Mouse (Mus musculus) hindbrain, embryonic 14.5 days (tissue): ENCODE results near the gene Kif23. TPM values are rescaled to one million over a fixed set of nuclear protein-coding genes. Genes with fewer than 3 reads are reported as not detected.

Source experiments
- ATAC-seq: fragments of 200-750 bp; cut with Nextera tagmentation; 2 replicates; pipeline ENCODE4 v1.8.0; 2017; ENCODE audit warnings: moderate number of reproducible peaks, mild to moderate bottlenecking, moderate TSS enrichment, moderate library complexity; ENCODE audit not compliant: low FRiP score
- DNase-seq: peaks from one replicate; pipeline ENCODE4 v3.0.0-alpha.2; 2015; ENCODE audit warnings: low spot score
- H3K27ac ChIP-seq: fragments of 300-500 bp; sonication (generic); 2 replicates; pipeline ENCODE4 v1.5.1; 2014; ENCODE audit warnings: mild to moderate bottlenecking, moderate library complexity
- H3K27me3 ChIP-seq: fragments of 300-500 bp; sonication (generic); 2 replicates; pipeline ENCODE4 v1.6.1; 2014; ENCODE audit warnings: mild to moderate bottlenecking, low read length, mixed read lengths; ENCODE audit not compliant: control insufficient read depth, insufficient read depth
- H3K36me3 ChIP-seq: fragments of 300-500 bp; sonication (generic); replicated peaks from 2 replicates; pipeline ENCODE4 v1.6.1; 2014; ENCODE audit not compliant: control insufficient read depth, insufficient read depth
- H3K4me1 ChIP-seq: fragments of 300-500 bp; sonication (generic); replicated peaks from 2 replicates; pipeline ENCODE4 v1.6.1; 2014; ENCODE audit warnings: antibody characterized with exemption, low read length, mixed read lengths; ENCODE audit not compliant: control insufficient read depth, insufficient read depth
- H3K4me2 ChIP-seq: fragments of 300-500 bp; sonication (generic); replicated peaks from 2 replicates; pipeline ENCODE4 v1.6.1; 2014; ENCODE audit warnings: mild to moderate bottlenecking, moderate library complexity
- H3K4me3 ChIP-seq: fragments of 300-500 bp; sonication (generic); replicated peaks from 2 replicates; pipeline ENCODE4 v1.5.1; 2014; ENCODE audit warnings: mild to moderate bottlenecking, low read length
- H3K9ac ChIP-seq: fragments of 300-500 bp; sonication (generic); 2 replicates; pipeline ENCODE4 v1.6.1; 2014
- H3K9me3 ChIP-seq: fragments of 300-500 bp; sonication (generic); 2 replicates; pipeline ENCODE4 v1.6.1; 2016; ENCODE audit warnings: low read length; ENCODE audit not compliant: control insufficient read depth
- WGBS: fragments of 180-500 bp; shearing (Covaris S2); extraction: QIAGEN DNeasy Blood & Tissue Kit; methylation state at CpG from one replicate; pipeline ENCODE4 v1.1.7; 2014; 5-methylcytosine and 5-hydroxymethylcytosine counted together
- polyA plus RNA-seq: library from polyadenylated mRNA; unstranded; fragments of >200 nt; fragmentation: Nextera tagmentation; extraction: Ambion mirVana; gene quantifications from 2 replicates; pipeline ENCODE4 v1.2.1, GENCODE M21; 2014

Kif23 gene
- polyA plus RNA-seq, 1 experiment from 2014 or later: 14.3 TPM

- no peaks in the 10 kb centered on the region for H3K9me3 ChIP-seq
- ATAC-seq (no peak), DNase-seq (no peak)
- WGBS: 54% methylated on average over 7 of the region's 7 CpGs
- 0 out of 2 replicates have a peak, but pooled peaks cover 7% of the 10 kb centered on the region for H3K4me1 ChIP-seq
- H3K9ac ChIP-seq: no peak overlapping the region
- H3K36me3 ChIP-seq: no peaks in the 10 kb centered on the region
- H3K27ac ChIP-seq: no peak overlapping the region
- H3K27me3 ChIP-seq: no peaks in the 10 kb centered on the region
- H3K4me2 ChIP-seq: no peak overlapping the region
- no peak overlapping the region for H3K4me3 ChIP-seq
Measured at GRCm38 (mm10) chr9:61952241-61952640, 5.7 kb upstream of the Kif23 start.

GRCm38 (mm10) chr9:61947402-61948346 is 1.1 kb upstream of the Kif23 start:
- H3K27me3 ChIP-seq: no peaks in the 10 kb centered on the region
- 6% methylated on average over 24 of the region's 24 CpGs for WGBS
- no peak overlapping the region for H3K27ac ChIP-seq
- ATAC-seq: peak; percentile 85
- peak; percentile 91 for DNase-seq
- peak overlapping the region; percentile 100 for H3K4me2 ChIP-seq
- H3K4me3 ChIP-seq: peak overlapping the region; percentile 66
- no peaks in the 10 kb centered on the region for H3K36me3 ChIP-seq
- no peaks in the 10 kb centered on the region for H3K9me3 ChIP-seq
- peak overlapping the region; percentile 56 for H3K9ac ChIP-seq
- H3K4me1 ChIP-seq: 0 out of 2 replicates have a peak, but pooled peaks cover 12% of the 10 kb centered on the region

- peak overlapping the region; percentile 67 for H3K9ac ChIP-seq
- H3K4me1 ChIP-seq: 0 out of 2 replicates have a peak, but pooled peaks cover 12% of the 10 kb centered on the region
- under 1% methylated on average over 37 of the region's 38 CpGs for WGBS
- H3K4me3 ChIP-seq: peak overlapping the region; percentile 66
- DNase-seq (no peak), ATAC-seq (peak; percentile 82; the same call in 1 of the 2 replicates)
- no peak overlapping the region for H3K27ac ChIP-seq
- no peaks in the 10 kb centered on the region for H3K27me3 ChIP-seq
- no peaks in the 10 kb centered on the region for H3K9me3 ChIP-seq
- peak overlapping the region; percentile 100 for H3K4me2 ChIP-seq
- no peaks in the 10 kb centered on the region for H3K36me3 ChIP-seq
Measured at GRCm38 (mm10) chr9:61945973-61946611, 482 bp downstream of the Kif23 start.

- Histone ChIP-seq H3K27me3 (no peaks in the 10 kb centered on the region), H3K27ac (no peak overlapping the region), H3K9me3 (no peaks in the 10 kb centered on the region), H3K36me3 (no peaks in the 10 kb centered on the region; the same call in 1 of the 2 replicates), H3K4me2 (no peak overlapping the region), H3K4me1 (0 out of 2 replicates have a peak, but pooled peaks cover 3% of the 10 kb centered on the region), H3K4me3 (no peak overlapping the region), H3K9ac (no peak overlapping the region)
- no peak for DNase-seq
- 91% methylated on average over 3 of the region's 3 CpGs for WGBS
- no peak for ATAC-seq
Measured at GRCm38 (mm10) chr9:61941054-61941453, 5.5 kb downstream of the Kif23 start.

- no peak overlapping the region for H3K4me3 ChIP-seq
- H3K4me1 ChIP-seq: no peaks in the 10 kb centered on the region
- WGBS: 77% methylated on average over 2 of the region's 2 CpGs
- no peaks in the 10 kb centered on the region for H3K27me3 ChIP-seq
- H3K27ac ChIP-seq: no peak overlapping the region
- ATAC-seq (no peak), DNase-seq (no peak)
- H3K4me2 ChIP-seq: no peak overlapping the region
- H3K36me3 ChIP-seq: peaks cover 5% of the 10 kb centered on the region; the same call in 1 of the 2 replicates
- no peaks in the 10 kb centered on the region for H3K9me3 ChIP-seq
- no peak overlapping the region for H3K9ac ChIP-seq
Measured at GRCm38 (mm10) chr9:61933333-61933732, 13.2 kb downstream of the Kif23 start.

GRCm38 (mm10) chr9:61932009-61932408 is 14.6 kb downstream of the Kif23 start:
- WGBS: 99% methylated on average over 3 of the region's 3 CpGs
- DNase-seq: no peak
- no peak for ATAC-seq

GRCm38 (mm10) chr9:61925086-61925660 is 21.4 kb downstream of the Kif23 start:
- no peak overlapping the region for H3K9ac ChIP-seq
- H3K4me2 ChIP-seq: no peak overlapping the region
- DNase-seq: no peak
- H3K4me3 ChIP-seq: no peak overlapping the region
- no peaks in the 10 kb centered on the region for H3K27me3 ChIP-seq
- no peak overlapping the region for H3K27ac ChIP-seq
- H3K4me1 ChIP-seq: no peaks in the 10 kb centered on the region
- peaks cover 5% of the 10 kb centered on the region; the same call in 1 of the 2 replicates for H3K36me3 ChIP-seq
- ATAC-seq: no peak
- H3K9me3 ChIP-seq: no peaks in the 10 kb centered on the region
- 97% methylated on average over 10 of the region's 10 CpGs for WGBS

More at GRCm38 (mm10) chr9:61932009-61932408, 14.6 kb downstream of the Kif23 start:
- no peak overlapping the region for H3K4me2 ChIP-seq
- H3K4me3 ChIP-seq: no peak overlapping the region
- H3K27me3 ChIP-seq: no peaks in the 10 kb centered on the region
- no peaks in the 10 kb centered on the region for H3K9me3 ChIP-seq
- H3K4me1 ChIP-seq: no peaks in the 10 kb centered on the region
- H3K36me3 ChIP-seq: peaks cover 5% of the 10 kb centered on the region; the same call in 1 of the 2 replicates
- H3K9ac ChIP-seq: no peak overlapping the region
- no peak overlapping the region for H3K27ac ChIP-seq

- H3K9me3 ChIP-seq: no peaks in the 10 kb centered on the region
- H3K4me2 ChIP-seq: no peak overlapping the region
- H3K9ac ChIP-seq: no peak overlapping the region
- ATAC-seq (no peak), DNase-seq (no peak)
- H3K27ac ChIP-seq: no peak overlapping the region
- H3K27me3 ChIP-seq: no peaks in the 10 kb centered on the region
- H3K4me3 ChIP-seq: no peak overlapping the region
- WGBS: 96% methylated on average over 6 of the region's 6 CpGs
- no peaks in the 10 kb centered on the region for H3K4me1 ChIP-seq
- H3K36me3 ChIP-seq: no peaks in the 10 kb centered on the region; the same call in 1 of the 2 replicates
Measured at GRCm38 (mm10) chr9:61920331-61920730, 26.2 kb downstream of the Kif23 start.

GRCm38 (mm10) chr9:61919464-61919863 is 27.1 kb downstream of the Kif23 start:
- no peak for ATAC-seq
- no peak overlapping the region for H3K4me3 ChIP-seq
- no peak overlapping the region for H3K4me2 ChIP-seq
- no peak overlapping the region for H3K27ac ChIP-seq
- H3K27me3 ChIP-seq: no peaks in the 10 kb centered on the region
- WGBS: 98% methylated on average over 5 of the region's 5 CpGs
- H3K36me3 ChIP-seq: no peaks in the 10 kb centered on the region
- DNase-seq: no peak
- no peaks in the 10 kb centered on the region for H3K4me1 ChIP-seq
- no peaks in the 10 kb centered on the region for H3K9me3 ChIP-seq
- no peak overlapping the region for H3K9ac ChIP-seq
